Mouse (Mus musculus): ENCODE data around the gene Atp23. TPM values are rescaled to one million over a fixed set of nuclear protein-coding genes. Genes with fewer than 3 reads are reported as not detected.
A peak's percentile ranks its signal among the peaks of the same experiment; 100 is the strongest.
"Not testable (repeated sequence)": the region's sequence is repeated elsewhere in the genome, so short reads cannot be mapped to it uniquely, and the experiment has no call there.

Gene Atp23
- polyA plus RNA-seq, 1 experiment from 2014 or later: 14.3 TPM

DNA sequence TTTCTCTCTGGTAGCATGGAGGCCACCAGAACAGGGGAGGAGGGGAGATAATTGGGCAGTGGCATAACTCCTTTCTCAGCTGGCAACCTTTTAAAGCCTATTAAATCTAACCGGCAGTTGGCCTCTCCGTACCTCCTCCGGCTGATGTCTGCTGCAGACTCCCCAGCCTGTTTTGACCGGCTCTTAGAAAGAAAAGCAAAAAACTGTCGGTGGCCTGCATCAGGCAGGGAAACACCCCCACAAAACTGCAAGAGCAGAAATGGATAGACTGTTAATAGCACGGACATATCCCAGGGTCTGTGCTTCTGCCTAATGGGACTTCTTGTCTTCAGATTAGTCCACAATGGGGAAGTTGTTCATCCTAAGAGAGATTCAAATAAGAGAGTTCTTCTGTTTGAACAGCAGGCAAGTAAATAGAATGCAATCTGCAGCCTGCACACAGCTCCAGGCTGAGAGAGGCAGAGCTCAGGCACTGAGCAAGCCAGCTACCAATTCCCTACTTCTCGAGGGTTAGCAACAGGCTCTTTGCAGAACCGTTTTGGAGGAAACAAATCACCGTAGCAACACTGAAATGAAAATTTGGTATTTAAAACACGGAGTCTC lies 55.7 kb downstream of the Atp23 start:
- H3K9ac ChIP-seq (ENCODE audit: low read depth, low read length): no peak overlapping the region
- no peaks in the 10 kb centered on the region for H3K27me3 ChIP-seq (ENCODE audit: control insufficient read depth, insufficient read depth, low read length)
- H3K36me3 ChIP-seq (ENCODE audit: control insufficient read depth, insufficient read depth, low read length): no peaks in the 10 kb centered on the region
- ATAC-seq (ENCODE audit: low FRiP score): 0 out of 2 replicates have a peak, but pooled peaks have one; percentile 49
- no peak overlapping the region for H3K4me2 ChIP-seq (replicated peaks; ENCODE audit: low read depth, low read length)
- H3K4me1 ChIP-seq (replicated peaks; ENCODE audit: control insufficient read depth, insufficient read depth, low read length): no peaks in the 10 kb centered on the region
- H3K27ac ChIP-seq (ENCODE audit: low read depth, low read length): no peak overlapping the region
- no peak overlapping the region for H3K4me3 ChIP-seq (ENCODE audit: low read depth, low read length)
- no peaks in the 10 kb centered on the region for H3K9me3 ChIP-seq (ENCODE audit: control insufficient read depth, low read length)
- WGBS: 33% methylated on average over 10 of the region's 10 CpGs
- peak; percentile 31 for DNase-seq (ENCODE audit: low spot score)

DNA sequence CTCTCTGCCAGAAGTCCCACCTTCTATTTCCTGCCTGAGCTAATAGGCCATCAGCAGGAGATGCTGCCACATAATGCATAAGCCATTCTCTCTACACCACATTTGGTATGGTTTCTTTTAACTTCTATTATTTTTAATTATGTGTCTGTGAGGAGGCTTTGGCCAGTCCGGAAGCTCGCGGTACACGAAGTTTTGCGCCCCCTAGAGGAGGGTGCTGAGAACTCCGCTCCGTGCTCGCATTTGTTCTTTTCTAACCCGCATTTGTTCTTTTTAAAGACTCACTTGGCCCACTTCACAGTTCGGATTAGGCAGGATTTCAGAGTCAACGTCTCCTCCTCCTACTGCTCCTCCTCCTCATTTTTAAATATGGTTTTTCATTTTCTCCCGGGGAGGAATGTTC lies 56.5 kb downstream of the Atp23 start:
- Histone ChIP-seq H3K9ac (ENCODE audit: low read depth, low read length) (no peak overlapping the region), H3K9me3 (ENCODE audit: control insufficient read depth, low read length) (no peaks in the 10 kb centered on the region), H3K4me2 (replicated peaks; ENCODE audit: low read depth, low read length) (no peak overlapping the region), H3K36me3 (ENCODE audit: control insufficient read depth, insufficient read depth, low read length) (no peaks in the 10 kb centered on the region), H3K4me1 (replicated peaks; ENCODE audit: control insufficient read depth, insufficient read depth, low read length) (no peaks in the 10 kb centered on the region), H3K27ac (ENCODE audit: low read depth, low read length) (no peak overlapping the region), H3K4me3 (ENCODE audit: low read depth, low read length) (no peak overlapping the region), H3K27me3 (ENCODE audit: control insufficient read depth, insufficient read depth, low read length) (no peaks in the 10 kb centered on the region)
- 44% methylated on average over 12 of the region's 12 CpGs for WGBS
- ATAC-seq (ENCODE audit: low FRiP score): no peak; the same call in 1 of the 2 replicates
- DNase-seq (ENCODE audit: low spot score): peak; percentile 67

DNA sequence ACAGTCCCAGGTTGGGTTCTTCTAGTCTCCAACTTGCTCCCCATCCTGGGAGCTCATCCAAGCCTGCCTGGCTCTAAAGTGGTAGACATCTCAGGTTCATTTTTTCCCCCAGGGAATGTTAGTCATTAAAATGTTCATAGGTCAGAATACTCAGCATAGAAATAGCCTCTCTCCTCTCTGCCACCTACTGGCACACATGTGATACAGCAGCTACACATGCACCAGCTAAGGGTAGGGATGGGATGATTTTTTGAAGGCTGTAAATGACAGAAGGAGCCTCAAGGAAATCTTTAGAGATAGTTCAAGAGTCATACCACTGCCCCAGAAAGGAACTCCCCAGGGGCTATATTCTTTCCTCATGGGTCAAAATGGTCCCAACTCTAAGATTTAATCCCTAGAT lies 60.9 kb downstream of the Atp23 start:
- Histone ChIP-seq H3K4me3 (ENCODE audit: low read depth, low read length) (no peak overlapping the region), H3K4me1 (replicated peaks; ENCODE audit: control insufficient read depth, insufficient read depth, low read length) (no peaks in the 10 kb centered on the region), H3K27ac (ENCODE audit: low read depth, low read length) (no peak overlapping the region), H3K36me3 (ENCODE audit: control insufficient read depth, insufficient read depth, low read length) (no peaks in the 10 kb centered on the region), H3K27me3 (ENCODE audit: control insufficient read depth, insufficient read depth, low read length) (no peaks in the 10 kb centered on the region), H3K9me3 (ENCODE audit: control insufficient read depth, low read length) (no peaks in the 10 kb centered on the region), H3K9ac (ENCODE audit: low read depth, low read length) (no peak overlapping the region), H3K4me2 (replicated peaks; ENCODE audit: low read depth, low read length) (no peak overlapping the region)
- DNase-seq (ENCODE audit: low spot score): no peak
- ATAC-seq (ENCODE audit: low FRiP score): no peak

GRCm38 (mm10) chr10:126833006-126833405 lies 68.1 kb downstream of the Atp23 start:
- Histone ChIP-seq H3K27me3 (ENCODE audit: control insufficient read depth, insufficient read depth, low read length) (no peaks in the 10 kb centered on the region), H3K4me3 (ENCODE audit: low read depth, low read length) (no peak overlapping the region), H3K27ac (ENCODE audit: low read depth, low read length) (no peak overlapping the region), H3K9ac (ENCODE audit: low read depth, low read length) (no peak overlapping the region), H3K36me3 (ENCODE audit: control insufficient read depth, insufficient read depth, low read length) (no peaks in the 10 kb centered on the region), H3K4me1 (replicated peaks; ENCODE audit: control insufficient read depth, insufficient read depth, low read length) (no peaks in the 10 kb centered on the region), H3K9me3 (ENCODE audit: control insufficient read depth, low read length) (no peaks in the 10 kb centered on the region), H3K4me2 (replicated peaks; ENCODE audit: low read depth, low read length) (no peak overlapping the region)
- ATAC-seq (ENCODE audit: low FRiP score) (no peak), DNase-seq (ENCODE audit: low spot score) (peak; percentile 59)
- 35% methylated on average over 5 of the region's 5 CpGs for WGBS

DNA sequence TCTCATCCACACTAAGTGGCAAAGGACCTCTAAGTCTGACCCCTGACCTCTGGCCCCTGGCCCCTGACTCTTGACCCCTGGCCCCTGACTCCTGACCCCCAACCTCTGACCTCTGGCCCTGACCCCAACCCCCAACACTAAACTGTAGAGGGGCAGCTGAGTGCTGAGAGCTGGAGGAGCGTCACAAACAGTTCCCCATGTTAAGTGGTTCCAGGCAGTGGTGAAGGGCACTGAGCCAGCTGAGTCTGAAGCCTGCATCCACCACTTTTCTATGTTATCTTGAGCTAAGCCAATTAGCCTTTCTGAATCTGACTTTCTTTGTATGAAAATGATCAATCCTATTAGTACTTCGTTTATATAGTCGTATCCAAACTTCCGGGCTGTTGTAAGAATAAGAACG lies 69.8 kb downstream of the Atp23 start:
- WGBS: 84% methylated on average over 5 of the region's 5 CpGs
- Histone ChIP-seq H3K27me3 (ENCODE audit: control insufficient read depth, insufficient read depth, low read length) (no peaks in the 10 kb centered on the region), H3K4me3 (ENCODE audit: low read depth, low read length) (no peak overlapping the region), H3K9ac (ENCODE audit: low read depth, low read length) (no peak overlapping the region), H3K27ac (ENCODE audit: low read depth, low read length) (no peak overlapping the region), H3K9me3 (ENCODE audit: control insufficient read depth, low read length) (no peaks in the 10 kb centered on the region), H3K36me3 (ENCODE audit: control insufficient read depth, insufficient read depth, low read length) (no peaks in the 10 kb centered on the region), H3K4me1 (replicated peaks; ENCODE audit: control insufficient read depth, insufficient read depth, low read length) (no peaks in the 10 kb centered on the region), H3K4me2 (replicated peaks; ENCODE audit: low read depth, low read length) (no peak overlapping the region)
- ATAC-seq (ENCODE audit: low FRiP score) (no peak), DNase-seq (ENCODE audit: low spot score) (no peak)

GRCm38 (mm10) chr10:126828618-126829017 lies 72.5 kb downstream of the Atp23 start:
- DNase-seq (ENCODE audit: low spot score): no peak
- no peaks in the 10 kb centered on the region for H3K4me1 ChIP-seq (replicated peaks; ENCODE audit: control insufficient read depth, insufficient read depth, low read length)
- no peaks in the 10 kb centered on the region for H3K27me3 ChIP-seq (ENCODE audit: control insufficient read depth, insufficient read depth, low read length)
- H3K27ac ChIP-seq (ENCODE audit: low read depth, low read length): no peak overlapping the region
- H3K9me3 ChIP-seq (ENCODE audit: control insufficient read depth, low read length): no peaks in the 10 kb centered on the region
- H3K4me2 ChIP-seq (replicated peaks; ENCODE audit: low read depth, low read length): no peak overlapping the region
- no peaks in the 10 kb centered on the region for H3K36me3 ChIP-seq (ENCODE audit: control insufficient read depth, insufficient read depth, low read length)
- H3K4me3 ChIP-seq (ENCODE audit: low read depth, low read length): no peak overlapping the region
- ATAC-seq (ENCODE audit: low FRiP score): 0 out of 2 replicates have a peak, but pooled peaks have one; percentile 21
- 82% methylated on average over 7 of the region's 7 CpGs for WGBS
- H3K9ac ChIP-seq (ENCODE audit: low read depth, low read length): no peak overlapping the region

- DNase-seq (ENCODE audit: low spot score) (no peak), ATAC-seq (ENCODE audit: low FRiP score) (peak; percentile 62)
- no peaks in the 10 kb centered on the region for H3K36me3 ChIP-seq (ENCODE audit: control insufficient read depth, insufficient read depth, low read length)
- H3K27ac ChIP-seq (ENCODE audit: low read depth, low read length): no peak overlapping the region
- H3K9ac ChIP-seq (ENCODE audit: low read depth, low read length): no peak overlapping the region
- no peaks in the 10 kb centered on the region for H3K4me1 ChIP-seq (replicated peaks; ENCODE audit: control insufficient read depth, insufficient read depth, low read length)
- H3K4me2 ChIP-seq (replicated peaks; ENCODE audit: low read depth, low read length): no peak overlapping the region
- H3K27me3 ChIP-seq (ENCODE audit: control insufficient read depth, insufficient read depth, low read length): no peaks in the 10 kb centered on the region
- H3K4me3 ChIP-seq (ENCODE audit: low read depth, low read length): no peak overlapping the region
- WGBS: 63% methylated on average over 8 of the region's 8 CpGs
- no peaks in the 10 kb centered on the region for H3K9me3 ChIP-seq (ENCODE audit: control insufficient read depth, low read length)
Measured at GRCm38 (mm10) chr10:126827941-126828593, 73.1 kb downstream of the Atp23 start.

- Histone ChIP-seq H3K9ac (ENCODE audit: low read depth, low read length) (no peak overlapping the region), H3K27ac (ENCODE audit: low read depth, low read length) (no peak overlapping the region), H3K36me3 (ENCODE audit: control insufficient read depth, insufficient read depth, low read length) (no peaks in the 10 kb centered on the region), H3K4me1 (replicated peaks; ENCODE audit: control insufficient read depth, insufficient read depth, low read length) (no peaks in the 10 kb centered on the region), H3K9me3 (ENCODE audit: control insufficient read depth, low read length) (no peaks in the 10 kb centered on the region), H3K4me2 (replicated peaks; ENCODE audit: low read depth, low read length) (no peak overlapping the region), H3K4me3 (ENCODE audit: low read depth, low read length) (no peak overlapping the region), H3K27me3 (ENCODE audit: control insufficient read depth, insufficient read depth, low read length) (no peaks in the 10 kb centered on the region)
- ATAC-seq (ENCODE audit: low FRiP score) (no peak), DNase-seq (ENCODE audit: low spot score) (no peak)
- WGBS: 96% methylated on average over 6 of the region's 6 CpGs
Measured at GRCm38 (mm10) chr10:126826982-126827381, 74.2 kb downstream of the Atp23 start.

- 90% methylated on average over 8 of the region's 8 CpGs for WGBS
Measured at GRCm38 (mm10) chr10:126826216-126826615, 74.9 kb downstream of the Atp23 start.

More at GRCm38 (mm10) chr10:126826216-126826615, 74.9 kb downstream of the Atp23 start:
- not testable (repeated sequence) for ATAC-seq (ENCODE audit: low FRiP score); DNase-seq (ENCODE audit: low spot score); H3K4me2 ChIP-seq (replicated peaks; ENCODE audit: low read depth, low read length); H3K36me3 ChIP-seq (ENCODE audit: control insufficient read depth, insufficient read depth, low read length); H3K27ac ChIP-seq (ENCODE audit: low read depth, low read length); H3K9me3 ChIP-seq (ENCODE audit: control insufficient read depth, low read length); H3K4me3 ChIP-seq (ENCODE audit: low read depth, low read length); H3K27me3 ChIP-seq (ENCODE audit: control insufficient read depth, insufficient read depth, low read length); H3K4me1 ChIP-seq (replicated peaks; ENCODE audit: control insufficient read depth, insufficient read depth, low read length); H3K9ac ChIP-seq (ENCODE audit: low read depth, low read length)

Measured in hindbrain, embryonic 11.5 days (tissue).